Mouse (Mus musculus) cerebellum, postnatal 10 days (tissue): Measurements from ENCODE around the gene Rpl27.
"Not testable (repeated sequence)": the region's sequence is repeated elsewhere in the genome, so short reads cannot be mapped to it uniquely, and the experiment has no call there.

Source experiments
- DNase-seq, 2 experiments: peaks; one replicate each; pipeline ENCODE4 v3.0.0; 2021; ENCODE audit warnings: mixed read lengths in 2 of 2

The Rpl27 gene

GRCm38 (mm10) chr11:101448274-101448746 is 6.2 kb downstream of the Rpl27 start, which contains the start of gene Ifi35:
Gene Ifi35 (plus strand): TSS chr11:101448407.
- no peak for DNase-seq

- DNase-seq: no peak
These were observed 6.8 kb downstream of the Rpl27 start for GRCm38 (mm10) chr11:101448899-101449298.

GRCm38 (mm10) chr11:101449596-101449995 is 7.5 kb downstream of the Rpl27 start:
- DNase-seq: not testable (repeated sequence)

GRCm38 (mm10) chr11:101450394-101450793 is 8.3 kb downstream of the Rpl27 start:
- peak; percentile 47 to 57 for DNase-seq

GRCm38 (mm10) chr11:101451536-101451935 is 9.4 kb downstream of the Rpl27 start:
- no peak for DNase-seq

GRCm38 (mm10) chr11:101452093-101452774 is 10.1 kb downstream of the Rpl27 start:
- no peak for DNase-seq

GRCm38 (mm10) chr11:101454702-101455101 is 12.6 kb downstream of the Rpl27 start:
- DNase-seq: no peak

- DNase-seq: no peak
These were observed 13.5 kb downstream of the Rpl27 start for GRCm38 (mm10) chr11:101455627-101456026.

- DNase-seq: no peak
These were observed 15.5 kb downstream of the Rpl27 start for GRCm38 (mm10) chr11:101457631-101458030.

- DNase-seq: no peak
These were observed 16.1 kb downstream of the Rpl27 start for GRCm38 (mm10) chr11:101458217-101458616.

- no peak for DNase-seq
These were observed 17.6 kb downstream of the Rpl27 start for GRCm38 (mm10) chr11:101459716-101460115.

GRCm38 (mm10) chr11:101460321-101460720 is 18.2 kb downstream of the Rpl27 start:
- DNase-seq: no peak

- no peak for DNase-seq
These were observed 20.0 kb downstream of the Rpl27 start for GRCm38 (mm10) chr11:101462141-101462540.

GRCm38 (mm10) chr11:101462583-101463440 is 20.7 kb downstream of the Rpl27 start:
- DNase-seq: peak; percentile 46 to 56

- no peak for DNase-seq
These were observed 22.4 kb downstream of the Rpl27 start, which contains the start of gene Rnd2 for GRCm38 (mm10) chr11:101464211-101465100. Gene Rnd2 (plus strand): TSS chr11:101464999.

- peak; percentile 72 to 77 for DNase-seq
These were observed 23.2 kb downstream of the Rpl27 start for GRCm38 (mm10) chr11:101465101-101465868.

- peak; percentile 89 to 91 for DNase-seq
These were observed 23.9 kb downstream of the Rpl27 start, which contains the start of gene Vat1 for GRCm38 (mm10) chr11:101465869-101466551. Gene Vat1 (minus strand): TSS chr11:101466230.

GRCm38 (mm10) chr11:101466552-101466950 is 24.5 kb downstream of the Rpl27 start:
- not testable (repeated sequence) for DNase-seq

GRCm38 (mm10) chr11:101467477-101468262 is 25.6 kb downstream of the Rpl27 start:
- DNase-seq: peak; percentile 89 to 93

- DNase-seq: no peak
These were observed 26.2 kb downstream of the Rpl27 start for GRCm38 (mm10) chr11:101468263-101468688.
